ENCODE assay signal across 9 mouse cellular contexts in the genomic region with DNA sequence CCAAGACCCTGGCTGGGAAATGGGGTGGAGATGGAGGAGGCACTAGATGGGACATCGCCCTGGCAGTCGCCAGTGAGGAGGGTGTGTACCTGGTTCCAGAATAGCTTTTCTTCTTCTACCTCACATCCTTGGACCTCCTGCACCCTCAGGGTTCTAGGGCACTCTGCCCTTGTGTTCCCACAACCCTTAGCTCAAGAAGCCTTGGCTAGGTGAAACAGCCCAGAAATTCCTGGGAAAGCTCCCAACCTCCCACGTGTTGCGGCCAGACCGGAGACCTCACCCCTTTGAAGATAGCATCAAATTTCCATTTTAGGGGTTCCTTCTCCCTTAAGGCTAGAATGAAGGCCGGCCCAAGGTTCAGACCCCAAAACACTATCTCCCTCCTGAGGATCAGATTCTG. TPM values are rescaled to one million over a fixed set of nuclear protein-coding genes. Genes with fewer than 3 reads are reported as not detected.
DNase-seq lines count a peak whose midpoint lies in the region; ATAC-seq lines count a peak whose summit lies in the region.
"Had no signal": no experiment of that assay in that cellular context is flagged by ENCODE, and none has a peak within 500 bp of the region (broad histone marks: within the 10 kb centered on the region; RNA-seq: fewer than 3 reads in every experiment).

No protein-coding gene starts in this region.

- no peaks in the 10 kb centered on the region for H3K9me3 ChIP-seq in heart, embryonic 14.5 days (ENCODE audit: control insufficient read depth, low read length)
- no peaks in the 10 kb centered on the region for H3K9me3 ChIP-seq in megakaryocyte, embryonic 14.5 days
- H3K9me3 ChIP-seq in embryonic facial prominence, embryonic 14.5 days (ENCODE audit: control insufficient read depth, low read length), result no peaks in the 10 kb centered on the region
- no peaks in the 10 kb centered on the region for H3K9me3 ChIP-seq in neural tube, embryonic 15.5 days (replicated peaks)

- H3K4me1 ChIP-seq in heart, embryonic 14.5 days (ENCODE audit: control insufficient read depth in 2 of 2, insufficient read depth in 2 of 2, low read length in 2 of 2), result peaks cover 14 to 16% of the 10 kb centered on the region in 2 experiments; a peak in 3 of 4 replicates
- H3K4me1 ChIP-seq in megakaryocyte, embryonic 14.5 days, result peaks cover 29% of the 10 kb centered on the region
- peaks cover 15% of the 10 kb centered on the region for H3K4me1 ChIP-seq in embryonic facial prominence, embryonic 14.5 days (ENCODE audit: control insufficient read depth, insufficient read depth, low read length)
- peaks cover 18% of the 10 kb centered on the region for H3K4me1 ChIP-seq in neural tube, embryonic 15.5 days

- H3K4me2 ChIP-seq in heart, embryonic 14.5 days (ENCODE audit: low read length), result peak overlapping the region; percentile 73
- H3K4me2 ChIP-seq in embryonic facial prominence, embryonic 14.5 days (ENCODE audit: low read depth, low read length), result peak overlapping the region; percentile 63
- H3K4me2 ChIP-seq in neural tube, embryonic 15.5 days, result peak overlapping the region; percentile 58; the same call in 1 of the 2 replicates

- H3K9ac ChIP-seq in heart, embryonic 14.5 days (ENCODE audit: low read length), result no peak overlapping the region
- no peak overlapping the region for H3K9ac ChIP-seq in embryonic facial prominence, embryonic 14.5 days (ENCODE audit: low read depth, low read length)
- no peak overlapping the region for H3K9ac ChIP-seq in neural tube, embryonic 15.5 days (replicated peaks)

- DNase-seq in heart, adult 8-10 months (ENCODE audit: low spot score), result no peak
- DNase-seq in embryonic facial prominence, embryonic 14.5 days (ENCODE audit: low spot score), result no peak
- DNase-seq in urinary bladder, adult 18-20 months (ENCODE audit: low spot score in 2 of 2), result no peak
- no peak for DNase-seq in thymus, adult 18-20 months

- WGBS in heart, embryonic 14.5 days, result 47% methylated on average over 6 of the region's 6 CpGs
- 29% methylated on average over 6 of the region's 6 CpGs for WGBS in embryonic facial prominence, embryonic 14.5 days
- 53% methylated on average over 6 of the region's 6 CpGs for WGBS in neural tube, embryonic 15.5 days

- no peak for ATAC-seq in heart, embryonic 14.5 days (ENCODE audit: insufficient number of reproducible peaks, insufficient read depth, low FRiP score, low read depth)
- no peak for ATAC-seq in megakaryocyte, adult 5-6 weeks (ENCODE audit: poor library complexity, severe bottlenecking)
- no peak for ATAC-seq in embryonic facial prominence, embryonic 14.5 days (ENCODE audit: low read depth)
- ATAC-seq in neural tube, embryonic 15.5 days (ENCODE audit: low FRiP score), result no peak

- H3K27ac ChIP-seq in heart, embryonic 14.5 days (replicated peaks in 1 of 2; ENCODE audit: control insufficient read depth in 1 of 2, insufficient read depth in 1 of 2, low read depth in 2 of 2, low read length in 2 of 2), result no peak overlapping the region
- no peak overlapping the region for H3K27ac ChIP-seq in embryonic facial prominence, embryonic 14.5 days (replicated peaks; ENCODE audit: low read depth, low read length)
- no peak overlapping the region for H3K27ac ChIP-seq in neural tube, embryonic 15.5 days (replicated peaks)

- no peaks in the 10 kb centered on the region for H3K36me3 ChIP-seq in heart, embryonic 14.5 days (ENCODE audit: control insufficient read depth, insufficient read depth, low read length)
- H3K36me3 ChIP-seq in megakaryocyte, embryonic 14.5 days (replicated peaks; ENCODE audit: low read length), result no peaks in the 10 kb centered on the region
- H3K36me3 ChIP-seq in embryonic facial prominence, embryonic 14.5 days (ENCODE audit: control insufficient read depth, insufficient read depth, low read length), result no peaks in the 10 kb centered on the region
- no peaks in the 10 kb centered on the region for H3K36me3 ChIP-seq in neural tube, embryonic 15.5 days

- peaks cover 45% of the 10 kb centered on the region for H3K27me3 ChIP-seq in heart, embryonic 14.5 days (ENCODE audit: control insufficient read depth, insufficient read depth, low read length)
- H3K27me3 ChIP-seq in megakaryocyte, embryonic 14.5 days (replicated peaks), result peaks cover 89% of the 10 kb centered on the region
- peaks cover 16% of the 10 kb centered on the region for H3K27me3 ChIP-seq in embryonic facial prominence, embryonic 14.5 days (replicated peaks; ENCODE audit: control insufficient read depth, insufficient read depth, low read length)
- peaks cover 59% of the 10 kb centered on the region for H3K27me3 ChIP-seq in neural tube, embryonic 15.5 days (replicated peaks)

- peak overlapping the region in 1 of 2 experiments; percentile 51; a peak in 1 of 4 replicates for H3K4me3 ChIP-seq in heart, embryonic 14.5 days (ENCODE audit: control insufficient read depth in 1 of 2, insufficient read depth in 1 of 2, low read depth in 1 of 2, low read length in 2 of 2)
- peak overlapping the region; percentile 90 for H3K4me3 ChIP-seq in megakaryocyte, embryonic 14.5 days (replicated peaks)
- H3K4me3 ChIP-seq in embryonic facial prominence, embryonic 14.5 days (ENCODE audit: low read depth, low read length), result no peak overlapping the region; the same call in 1 of the 2 replicates
- H3K4me3 ChIP-seq in neural tube, embryonic 15.5 days (replicated peaks), result no peak overlapping the region

RNA-seq across cellular contexts. Expression of gene Tent5b, which starts 0.8 kb away (rescaled TPM):
- polyA plus RNA-seq in heart, embryonic 14.5 days (2014; fragmentation: Nextera tagmentation; extraction: Ambion mirVana), result 0.28 and 0.61 TPM in 2 replicates
- 1 to 10 TPM; 1.3 to 3.0 (median 1.6) TPM for total RNA-seq in heart, adult 8-10 months (2022)
- 0.97 TPM in 1 of 2 replicates, not detected in the other for polyA plus RNA-seq in megakaryocyte, embryonic 14.5 days (2012; ENCODE audit: insufficient read depth, low replicate concordance)
- total RNA-seq in megakaryocyte, adult 5-6 weeks (2015), result not detected in 2 replicates
- not detected in 2 replicates for total RNA-seq in megakaryocyte, adult 5-6 weeks (2017)
- polyA plus RNA-seq in embryonic facial prominence, embryonic 14.5 days (2014; fragmentation: Nextera tagmentation; extraction: Ambion mirVana), result 1.4 and 2.8 TPM in 2 replicates
- polyA plus RNA-seq in neural tube, embryonic 15.5 days (2015; fragmentation: Nextera tagmentation; extraction: Ambion mirVana), result 0.26 and 0.57 TPM in 2 replicates

RNA-seq across cellular contexts. Expression of gene Trnp1, which starts 17.6 kb away (rescaled TPM):
- 1.2 and 1.3 TPM in 2 replicates for polyA plus RNA-seq in heart, embryonic 14.5 days (2014; fragmentation: Nextera tagmentation; extraction: Ambion mirVana)
- 1 to 10 TPM; 1.3 to 1.8 (median 1.6) TPM for total RNA-seq in heart, adult 8-10 months (2022)
- 0.22 and 2.8 TPM in 2 replicates for polyA plus RNA-seq in megakaryocyte, embryonic 14.5 days (2012; ENCODE audit: insufficient read depth, low replicate concordance)
- not detected in 2 replicates for total RNA-seq in megakaryocyte, adult 5-6 weeks (2015)
- total RNA-seq in megakaryocyte, adult 5-6 weeks (2017), result not detected in 2 replicates
- polyA plus RNA-seq in embryonic facial prominence, embryonic 14.5 days (2014; fragmentation: Nextera tagmentation; extraction: Ambion mirVana), result 9.0 TPM in 2 replicates
- 10.6 and 14.3 TPM in 2 replicates for polyA plus RNA-seq in neural tube, embryonic 15.5 days (2015; fragmentation: Nextera tagmentation; extraction: Ambion mirVana)

RNA-seq across cellular contexts. Expression of gene Kdf1, which starts 38.0 kb away (rescaled TPM):
- 0.20 and 0.62 TPM in 2 replicates for polyA plus RNA-seq in heart, embryonic 14.5 days (2014; fragmentation: Nextera tagmentation; extraction: Ambion mirVana)
- not detected for total RNA-seq in heart, adult 8-10 months (2022)
- polyA plus RNA-seq in megakaryocyte, embryonic 14.5 days (2012; ENCODE audit: insufficient read depth, low replicate concordance), result 0.83 and 4.7 TPM in 2 replicates
- total RNA-seq in megakaryocyte, adult 5-6 weeks (2015), result not detected in 2 replicates
- not detected in 2 replicates for total RNA-seq in megakaryocyte, adult 5-6 weeks (2017)
- polyA plus RNA-seq in embryonic facial prominence, embryonic 14.5 days (2014; fragmentation: Nextera tagmentation; extraction: Ambion mirVana), result 11.6 and 12.6 TPM in 2 replicates
- 0.27 and 7.0 TPM in 2 replicates for polyA plus RNA-seq in neural tube, embryonic 15.5 days (2015; fragmentation: Nextera tagmentation; extraction: Ambion mirVana)
- total RNA-seq: gastrocnemius, adult 8-10 months had no signal
